Mouse (Mus musculus) midbrain, postnatal 0 days (tissue): Measurements from ENCODE around the gene Gm10309. TPM values are rescaled to one million over a fixed set of nuclear protein-coding genes. Genes with fewer than 3 reads are reported as not detected.

Experiments used
- ATAC-seq: fragments of 200-750 bp; cut with Nextera tagmentation; 2 replicates; pipeline ENCODE4 v1.8.0; 2017; ENCODE audit warnings: moderate number of reproducible peaks, mild to moderate bottlenecking, moderate TSS enrichment, moderate library complexity; ENCODE audit not compliant: low FRiP score
- DNase-seq: peaks from one replicate; pipeline ENCODE4 v3.0.0-alpha.2; 2015; ENCODE audit warnings: low spot score
- H3K27ac ChIP-seq: fragments of 300-500 bp; sonication (generic); 2 replicates; pipeline ENCODE4 v1.5.1; 2014; ENCODE audit warnings: low read depth, mild to moderate bottlenecking, low read length, mixed read lengths
- H3K27me3 ChIP-seq: fragments of 300-500 bp; sonication (generic); 2 replicates; pipeline ENCODE4 v1.6.1; 2014; ENCODE audit warnings: low read length, control low read depth, mixed read lengths; ENCODE audit not compliant: insufficient read depth
- H3K36me3 ChIP-seq: fragments of 300-500 bp; sonication (generic); 2 replicates; pipeline ENCODE4 v1.6.1; 2014; ENCODE audit warnings: low read length, control low read depth, mixed read lengths; ENCODE audit not compliant: insufficient read depth
- H3K4me1 ChIP-seq: fragments of 300-500 bp; sonication (generic); 2 replicates; pipeline ENCODE4 v1.6.1; 2014; ENCODE audit warnings: mild to moderate bottlenecking, control low read depth, antibody characterized with exemption, low read length, mixed read lengths; ENCODE audit not compliant: insufficient read depth
- H3K4me2 ChIP-seq: fragments of 300-500 bp; sonication (generic); 2 replicates; pipeline ENCODE4 v1.6.1; 2014; ENCODE audit warnings: low read depth, mild to moderate bottlenecking, low read length, mixed read lengths; ENCODE audit not compliant: poor library complexity, severe bottlenecking
- H3K4me3 ChIP-seq: fragments of 300-500 bp; sonication (generic); 2 replicates; pipeline ENCODE4 v1.5.1; 2014; ENCODE audit warnings: low read depth, mild to moderate bottlenecking, low read length, moderate library complexity
- H3K9ac ChIP-seq: fragments of 300-500 bp; sonication (generic); replicated peaks from 2 replicates; pipeline ENCODE4 v1.6.1; 2014; ENCODE audit warnings: mild to moderate bottlenecking, low read length, moderate library complexity, mixed read lengths; ENCODE audit not compliant: poor library complexity, severe bottlenecking
- H3K9me3 ChIP-seq: fragments of 300-500 bp; sonication (generic); 2 replicates; pipeline ENCODE4 v1.6.1; 2016; ENCODE audit warnings: low read length, control low read depth
- CTCF ChIP-seq: IDR thresholded peaks from 2 replicates; pipeline ENCODE4 v1.5.1; 2016; ENCODE audit warnings: antibody characterized with exemption, mild to moderate bottlenecking
- WGBS: fragments of 180-500 bp; shearing (Covaris S2); extraction: QIAGEN DNeasy Blood & Tissue Kit; methylation state at CpG from one replicate; pipeline ENCODE4 v1.1.7; 2014; 5-methylcytosine and 5-hydroxymethylcytosine counted together
- polyA plus RNA-seq: library from polyadenylated mRNA; unstranded; fragments of >200 nt; fragmentation: Nextera tagmentation; extraction: Ambion mirVana; gene quantifications from 2 replicates; pipeline ENCODE4 v1.2.1, GENCODE M21; 2015
- total RNA-seq: library from RNA; depleted of rRNA; stranded (reverse); fragments of >200 nt; gene quantifications from 2 replicates; pipeline ENCODE4 v1.2.3, GENCODE M21; 2014

Gene Gm10309
- total and polyA plus RNA-seq, 2 experiments from 2014 or later = 0.32 TPM; not detected in 1

- ATAC-seq (no peak), DNase-seq (no peak)
- Histone ChIP-seq H3K4me1 (0 out of 2 replicates have a peak, but pooled peaks cover 7% of the 10 kb centered on the region), H3K9ac (no peak overlapping the region), H3K4me3 (no peak overlapping the region), H3K9me3 (no peaks in the 10 kb centered on the region), H3K36me3 (no peaks in the 10 kb centered on the region), H3K4me2 (no peak overlapping the region), H3K27me3 (no peaks in the 10 kb centered on the region), H3K27ac (no peak overlapping the region)
- WGBS = 38% methylated on average over 7 of the region's 7 CpGs
- TF ChIP-seq CTCF = no peak
Observed at GRCm38 (mm10) chr17:86466412-86466811, 38.6 kb downstream of the Gm10309 start.

DNA sequence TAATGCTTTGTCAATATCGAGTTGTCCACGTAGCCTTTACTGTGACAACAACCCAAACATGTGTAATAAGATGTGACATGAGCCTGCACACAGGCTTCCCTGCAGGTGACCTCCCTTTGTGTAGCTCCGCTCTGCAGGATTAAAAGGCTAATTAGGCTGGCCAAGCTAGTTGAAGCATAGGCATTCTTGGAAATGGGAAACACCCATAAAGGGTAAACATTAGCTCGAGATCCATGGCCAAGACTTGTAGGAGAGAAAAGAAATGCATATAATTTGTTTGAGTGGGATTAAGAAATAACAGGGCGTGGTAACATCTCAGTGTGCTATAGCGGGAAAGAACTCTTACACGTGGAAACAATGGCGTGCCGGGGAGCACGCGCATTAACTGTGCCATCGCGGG is 39.2 kb downstream of the Gm10309 start:
- H3K27ac ChIP-seq = no peak overlapping the region
- H3K4me3 ChIP-seq = no peak overlapping the region
- no peak overlapping the region for H3K4me2 ChIP-seq
- H3K27me3 ChIP-seq = no peaks in the 10 kb centered on the region
- 28% methylated on average over 13 of the region's 13 CpGs for WGBS
- no peak overlapping the region for H3K9ac ChIP-seq
- H3K36me3 ChIP-seq = no peaks in the 10 kb centered on the region
- TF ChIP-seq CTCF = no peak
- no peak for DNase-seq
- 0 out of 2 replicates have a peak, but pooled peaks cover 7% of the 10 kb centered on the region for H3K4me1 ChIP-seq
- H3K9me3 ChIP-seq = no peaks in the 10 kb centered on the region
- no peak for ATAC-seq

- no peak for ATAC-seq
- no peak overlapping the region for H3K4me3 ChIP-seq
- H3K27me3 ChIP-seq = no peaks in the 10 kb centered on the region
- no peak for TF ChIP-seq CTCF
- peak; percentile 66 for DNase-seq
- no peak overlapping the region for H3K9ac ChIP-seq
- no peaks in the 10 kb centered on the region for H3K9me3 ChIP-seq
- no peak overlapping the region for H3K27ac ChIP-seq
- 0 out of 2 replicates have a peak, but pooled peaks cover 7% of the 10 kb centered on the region for H3K4me1 ChIP-seq
- H3K36me3 ChIP-seq = no peaks in the 10 kb centered on the region
- WGBS = 39% methylated on average over 16 of the region's 16 CpGs
- no peak overlapping the region for H3K4me2 ChIP-seq
Observed at GRCm38 (mm10) chr17:86464689-86465363, 40.2 kb downstream of the Gm10309 start.

DNA sequence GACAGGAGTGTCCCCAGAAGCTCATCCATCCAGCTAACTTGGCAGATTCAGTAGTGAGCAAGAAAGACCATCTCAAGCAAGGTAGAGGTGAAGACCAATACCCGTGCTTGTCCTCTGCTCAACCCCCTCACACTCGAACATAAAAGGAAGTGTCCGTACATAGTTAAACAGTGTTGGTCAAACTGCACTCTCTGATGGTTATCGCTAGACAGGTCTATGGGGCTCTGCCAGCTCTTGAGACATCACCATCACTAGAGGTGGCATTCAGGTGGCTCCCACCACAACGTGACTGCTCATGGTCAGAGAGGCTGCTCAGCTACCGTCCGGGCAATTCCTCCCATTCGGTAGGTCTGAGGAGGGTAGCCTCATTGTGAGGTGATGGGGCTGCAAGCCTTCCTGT is 40.8 kb downstream of the Gm10309 start:
- Histone ChIP-seq H3K4me1 (0 out of 2 replicates have a peak, but pooled peaks cover 7% of the 10 kb centered on the region), H3K36me3 (no peaks in the 10 kb centered on the region), H3K4me2 (no peak overlapping the region), H3K27me3 (no peaks in the 10 kb centered on the region), H3K9me3 (no peaks in the 10 kb centered on the region), H3K9ac (no peak overlapping the region), H3K4me3 (no peak overlapping the region), H3K27ac (no peak overlapping the region)
- TF ChIP-seq CTCF = no peak
- no peak for ATAC-seq
- no peak for DNase-seq
- 93% methylated on average over 8 of the region's 8 CpGs for WGBS

DNA sequence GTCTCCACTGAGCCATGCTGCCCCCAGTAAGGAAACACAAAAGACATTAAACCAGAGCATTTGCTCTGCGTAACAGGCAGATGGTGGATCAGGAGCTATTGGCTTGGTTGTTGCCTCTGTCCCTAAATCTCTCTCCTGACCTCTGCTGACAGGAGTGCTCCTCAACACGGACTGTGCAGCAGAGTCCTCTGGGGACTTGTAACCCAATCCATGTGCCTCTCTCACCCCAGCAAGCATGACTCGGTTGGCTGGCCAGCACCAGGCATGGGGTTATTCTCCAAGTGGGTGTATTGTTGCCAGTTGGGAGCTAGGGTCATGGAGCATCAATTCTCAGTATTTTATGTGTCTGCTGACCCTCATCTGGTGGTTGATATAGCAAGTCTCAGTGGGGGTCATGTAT is 41.7 kb downstream of the Gm10309 start:
- ATAC-seq (no peak), DNase-seq (no peak)
- 0 out of 2 replicates have a peak, but pooled peaks cover 7% of the 10 kb centered on the region for H3K4me1 ChIP-seq
- no peak overlapping the region for H3K9ac ChIP-seq
- no peaks in the 10 kb centered on the region for H3K27me3 ChIP-seq
- H3K27ac ChIP-seq = no peak overlapping the region
- no peak overlapping the region for H3K4me3 ChIP-seq
- 70% methylated on average over 3 of the region's 3 CpGs for WGBS
- H3K9me3 ChIP-seq = no peaks in the 10 kb centered on the region
- no peak overlapping the region for H3K4me2 ChIP-seq
- no peaks in the 10 kb centered on the region for H3K36me3 ChIP-seq
- TF ChIP-seq CTCF = no peak; the same call in 1 of the 2 replicates

DNA sequence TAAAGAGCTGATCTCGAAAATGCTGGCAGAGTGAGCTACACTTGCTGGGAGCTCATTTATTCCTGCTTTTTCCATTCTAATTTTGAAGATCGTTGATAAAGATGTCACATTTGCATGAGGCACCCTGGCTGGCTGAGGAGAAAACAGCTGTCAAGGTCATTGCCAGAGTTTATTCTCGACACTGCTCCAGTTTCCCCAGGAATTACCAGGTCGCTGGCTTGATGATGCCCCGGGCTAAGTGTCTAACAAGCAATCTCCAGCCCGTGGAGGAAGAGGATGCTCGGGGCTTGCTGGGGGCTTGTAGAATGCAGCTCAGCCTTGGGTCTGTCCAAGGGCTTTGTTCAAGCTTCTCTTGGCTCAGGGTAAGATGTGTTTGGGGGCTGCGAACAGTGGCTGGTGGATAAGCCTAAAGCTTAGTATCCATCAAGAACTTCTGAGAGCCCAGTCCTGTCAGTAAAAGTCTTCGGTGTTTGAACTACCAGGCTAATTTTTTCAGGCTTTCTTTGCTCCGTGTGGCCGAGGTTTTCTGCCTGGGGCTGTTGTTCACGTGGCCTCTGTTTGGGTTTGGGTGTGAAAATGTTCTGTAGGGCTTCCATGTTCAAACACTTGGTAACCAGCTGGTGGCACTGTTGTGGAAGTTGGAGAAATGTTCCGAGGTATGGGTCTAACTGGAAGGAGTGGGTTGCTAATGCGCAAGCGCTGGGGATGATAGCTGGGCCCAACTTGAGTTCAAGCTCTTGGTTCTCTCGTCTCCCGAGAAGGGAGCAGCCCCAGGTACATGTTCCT is 44.2 kb downstream of the Gm10309 start:
- TF ChIP-seq CTCF = peak; percentile 50
- Histone ChIP-seq H3K36me3 (no peaks in the 10 kb centered on the region), H3K9ac (no peak overlapping the region), H3K9me3 (no peaks in the 10 kb centered on the region), H3K4me2 (no peak overlapping the region), H3K27me3 (no peaks in the 10 kb centered on the region), H3K4me3 (no peak overlapping the region), H3K4me1 (no peaks in the 10 kb centered on the region), H3K27ac (no peak overlapping the region)
- ATAC-seq (peak; percentile 52; the same call in 1 of the 2 replicates), DNase-seq (peak; percentile 56)
- WGBS = 61% methylated on average over 17 of the region's 17 CpGs
